Mouse (Mus musculus): Measurements from ENCODE around the gene Tox2. TPM values are rescaled to one million over a fixed set of nuclear protein-coding genes. Genes with fewer than 3 reads are reported as not detected.

The Tox2 gene
- polyA plus RNA-seq, 1 experiment: 14.6 TPM

- H3K27me3 ChIP-seq (ENCODE audit: control insufficient read depth, insufficient read depth, low read length): no peaks in the 10 kb centered on the region
- no peaks in the 10 kb centered on the region for H3K36me3 ChIP-seq (ENCODE audit: control insufficient read depth, insufficient read depth, low read length)
- TF ChIP-seq CTCF (IDR thresholded peaks at IDR 0.05; ENCODE audit: control insufficient read depth, insufficient read depth, insufficient replicate concordance, low read depth, low read length): no peak
- TF ChIP-seq POLR2A (IDR thresholded peaks at IDR 0.05; ENCODE audit: control insufficient read depth, low read depth, low read length): no peak
- H3K4me3 ChIP-seq (ENCODE audit: control insufficient read depth, low read depth, low read length): no peak overlapping the region
- no peak overlapping the region; the same call in 1 of the 2 replicates for H3K27ac ChIP-seq (ENCODE audit: control insufficient read depth, insufficient read depth, low read depth, low read length)
- H3K4me1 ChIP-seq (ENCODE audit: control insufficient read depth, insufficient read depth, low read length): no peaks in the 10 kb centered on the region
Measured at GRCm38 (mm10) chr2:163370175-163370574, 167.2 kb downstream of the Tox2 start.

- no peak for TF ChIP-seq CTCF (IDR thresholded peaks at IDR 0.05; ENCODE audit: control insufficient read depth, insufficient read depth, insufficient replicate concordance, low read depth, low read length)
- no peak for TF ChIP-seq POLR2A (IDR thresholded peaks at IDR 0.05; ENCODE audit: control insufficient read depth, low read depth, low read length)
- Histone ChIP-seq H3K36me3 (ENCODE audit: control insufficient read depth, insufficient read depth, low read length) (no peaks in the 10 kb centered on the region), H3K27ac (ENCODE audit: control insufficient read depth, insufficient read depth, low read depth, low read length) (no peak overlapping the region), H3K27me3 (ENCODE audit: control insufficient read depth, insufficient read depth, low read length) (no peaks in the 10 kb centered on the region), H3K4me1 (ENCODE audit: control insufficient read depth, insufficient read depth, low read length) (peaks cover 13% of the 10 kb centered on the region), H3K4me3 (ENCODE audit: control insufficient read depth, low read depth, low read length) (no peak overlapping the region)
Measured at GRCm38 (mm10) chr2:163372627-163373026, 169.7 kb downstream of the Tox2 start.

Other genes starting within 250 kb of the Tox2 start
- gene Sgk2, start 215.8 kb upstream of the Tox2 start, polyA plus RNA-seq (2012; rRNA removed): 0.26 and 0.58 TPM in 2 replicates
- gene Ift52, start 185.8 kb upstream of the Tox2 start, polyA plus RNA-seq (2012; rRNA removed): 37.4 and 41.0 TPM in 2 replicates
- 14.2 and 18.5 TPM in 2 replicates for gene Mybl2, start 148.4 kb upstream of the Tox2 start, polyA plus RNA-seq (2012; rRNA removed)
- 676 and 742 TPM in 2 replicates for gene Gtsf1l, start 115.3 kb upstream of the Tox2 start, polyA plus RNA-seq (2012; rRNA removed)
- 2.3 and 3.6 TPM in 2 replicates for gene Jph2, start 194.9 kb downstream of the Tox2 start, polyA plus RNA-seq (2012; rRNA removed)
- gene Oser1, start 221.6 kb downstream of the Tox2 start, polyA plus RNA-seq (2012; rRNA removed): 209 and 304 TPM in 2 replicates
- 0.16 and 0.18 TPM in 2 replicates for gene Gdap1l1, start 235.4 kb downstream of the Tox2 start, polyA plus RNA-seq (2012; rRNA removed)